Mouse (Mus musculus): ENCODE data around the gene Rnpep. TPM values are rescaled to one million over a fixed set of nuclear protein-coding genes. Genes with fewer than 3 reads are reported as not detected.

The Rnpep gene
- polyA plus RNA-seq (2012; rRNA removed): 47.4 and 53.8 TPM in 2 replicates

DNA sequence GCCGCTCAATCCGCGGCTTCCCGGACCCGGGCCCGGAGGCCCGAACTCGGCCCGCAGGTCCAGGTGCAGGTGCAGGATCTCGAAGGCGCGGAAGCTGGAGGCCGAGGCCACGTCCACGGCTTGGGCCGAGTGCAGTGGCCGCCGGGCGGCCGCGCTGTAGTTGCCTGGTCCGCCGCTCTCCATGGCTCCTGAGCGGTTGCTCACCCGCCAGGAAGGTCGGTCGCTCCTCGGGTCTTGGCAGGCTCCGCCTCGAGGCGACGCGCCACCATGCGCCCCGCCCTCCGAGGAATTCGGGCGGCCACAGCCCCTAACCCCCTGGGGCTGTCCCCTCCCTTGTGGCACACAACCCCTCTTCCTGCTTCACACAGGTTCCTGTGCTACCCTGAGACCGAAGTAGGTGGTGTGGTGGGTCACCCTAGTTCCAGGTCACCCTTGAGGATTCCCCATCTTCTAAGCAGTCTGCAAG is at the start of gene Rnpep:
TSS of gene Rnpep (minus strand) at position 259 of the 466 bp plus-strand sequence.
- TF ChIP-seq POLR2A (IDR thresholded peaks at IDR 0.05; ENCODE audit: extremely low read depth, insufficient read depth, low read length): peak; percentile 51; the same call in 1 of the 2 replicates
- TF ChIP-seq CTCF (IDR thresholded peaks at IDR 0.05; ENCODE audit: extremely low read depth, insufficient read depth, low read length): no peak
- H3K4me1 ChIP-seq (ENCODE audit: control insufficient read depth, insufficient read depth, low read length): no peaks in the 10 kb centered on the region; the same call in 1 of the 2 replicates
- H3K27ac ChIP-seq (ENCODE audit: insufficient read depth, low read length): peak within 1 kb of the TSS; percentile 93
- H3K4me3 ChIP-seq (ENCODE audit: insufficient read depth, low read length): peak within 1 kb of the TSS; percentile 49

DNA sequence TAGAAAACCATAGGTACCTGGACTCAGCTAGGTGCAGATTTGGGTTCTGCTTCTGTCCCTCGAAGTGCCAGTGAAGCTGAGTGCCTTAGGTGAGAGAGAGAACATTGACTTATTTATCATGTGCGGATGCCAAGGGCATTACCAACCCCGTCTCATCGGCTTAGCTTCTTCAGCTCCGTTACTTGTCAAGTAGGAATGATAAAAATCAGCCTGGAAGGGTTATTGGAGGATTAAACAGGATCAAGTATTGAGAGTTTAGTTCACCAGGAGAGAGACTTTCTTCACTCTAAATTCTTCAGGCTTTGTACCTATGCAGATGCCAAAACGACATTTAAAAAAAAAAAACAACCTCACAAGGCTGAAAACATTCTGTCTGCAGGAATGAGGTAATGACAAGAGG is 46.7 kb upstream of the Rnpep start:
- Histone ChIP-seq H3K4me3 (ENCODE audit: insufficient read depth, low read length) (no peak overlapping the region), H3K27ac (ENCODE audit: insufficient read depth, low read length) (no peak overlapping the region), H3K4me1 (ENCODE audit: control insufficient read depth, insufficient read depth, low read length) (peaks cover 3% of the 10 kb centered on the region; the same call in 1 of the 2 replicates)
- no peak for TF ChIP-seq CTCF (IDR thresholded peaks at IDR 0.05; ENCODE audit: extremely low read depth, insufficient read depth, low read length)

DNA sequence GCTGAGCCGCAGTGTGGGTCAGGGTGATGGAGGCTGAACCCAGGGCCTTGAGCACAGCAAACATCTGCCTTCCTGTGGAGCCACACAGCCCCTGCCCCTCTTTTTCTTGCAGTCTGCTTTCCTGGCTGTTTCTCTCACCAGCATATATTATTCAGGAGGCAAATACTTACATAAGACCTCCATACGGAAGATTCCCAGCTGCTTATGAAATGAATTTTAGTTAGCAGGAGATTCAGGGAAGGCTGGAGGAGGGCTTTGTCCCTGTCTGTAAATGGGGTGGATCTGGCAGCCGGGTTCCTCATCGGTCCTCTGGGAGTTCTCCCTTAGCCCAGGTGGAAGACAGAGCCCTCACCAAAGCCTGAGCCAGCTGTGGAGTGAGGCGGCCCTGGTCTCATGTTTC is 44.5 kb upstream of the Rnpep start:
- Histone ChIP-seq H3K27ac (ENCODE audit: insufficient read depth, low read length) (no peak overlapping the region), H3K4me3 (ENCODE audit: insufficient read depth, low read length) (no peak overlapping the region), H3K4me1 (ENCODE audit: control insufficient read depth, insufficient read depth, low read length) (peaks cover 3% of the 10 kb centered on the region; the same call in 1 of the 2 replicates)
- TF ChIP-seq CTCF (IDR thresholded peaks at IDR 0.05; ENCODE audit: extremely low read depth, insufficient read depth, low read length) (no peak), POLR2A (IDR thresholded peaks at IDR 0.05; ENCODE audit: extremely low read depth, insufficient read depth, low read length) (no peak)

DNA sequence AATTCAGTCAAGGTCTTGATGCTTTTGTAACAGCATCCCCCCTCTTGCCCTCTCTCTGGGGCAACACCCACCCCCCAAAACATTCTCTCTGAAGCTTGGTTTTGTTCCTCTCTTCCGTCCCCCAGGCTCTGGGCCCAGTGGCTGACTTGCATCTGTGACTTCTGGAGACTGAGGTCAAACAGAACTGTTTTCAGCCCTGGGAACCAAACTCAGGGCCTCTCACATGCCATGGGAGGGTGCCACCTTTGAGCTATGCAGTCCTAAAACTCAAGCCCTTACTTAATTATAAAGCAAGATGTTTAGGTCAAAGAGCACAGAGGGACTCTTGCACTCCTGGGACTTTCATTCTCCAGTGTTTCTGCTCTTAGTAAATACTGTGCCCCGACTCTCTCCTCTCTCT is 42.0 kb upstream of the Rnpep start:
- Histone ChIP-seq H3K27ac (ENCODE audit: insufficient read depth, low read length) (no peak overlapping the region), H3K4me1 (ENCODE audit: control insufficient read depth, insufficient read depth, low read length) (peaks cover 3% of the 10 kb centered on the region; the same call in 1 of the 2 replicates), H3K4me3 (ENCODE audit: insufficient read depth, low read length) (no peak overlapping the region)
- no peak for TF ChIP-seq POLR2A (IDR thresholded peaks at IDR 0.05; ENCODE audit: extremely low read depth, insufficient read depth, low read length)
- TF ChIP-seq CTCF (IDR thresholded peaks at IDR 0.05; ENCODE audit: extremely low read depth, insufficient read depth, low read length): no peak

DNA sequence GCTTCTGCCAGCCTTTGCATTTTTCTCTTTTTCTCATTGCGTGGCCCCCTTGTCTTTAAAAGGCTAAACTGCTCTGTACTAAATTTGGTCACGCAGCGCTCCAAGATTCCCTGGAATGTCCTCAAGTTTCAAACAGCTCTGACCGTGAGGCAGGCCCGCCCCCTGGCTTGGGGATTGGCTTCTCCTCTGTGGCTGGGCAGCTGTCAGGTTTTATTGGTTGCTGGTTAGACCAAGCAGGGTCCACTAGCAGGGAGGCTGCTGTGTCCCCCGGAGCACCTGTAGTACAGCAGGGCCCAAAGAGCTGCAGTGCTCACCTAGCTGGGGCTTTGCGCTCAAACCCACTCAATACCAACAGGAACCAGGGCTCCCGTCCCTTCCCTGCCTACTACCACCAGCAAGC is 40.7 kb upstream of the Rnpep start, which contains the start of gene Lmod1:
TSS of gene Lmod1 (plus strand) at position 237 of the 400 bp plus-strand sequence.
- Histone ChIP-seq H3K27ac (ENCODE audit: insufficient read depth, low read length) (no peak within 1 kb of the TSS), H3K4me1 (ENCODE audit: control insufficient read depth, insufficient read depth, low read length) (peaks cover 3% of the 10 kb centered on the region; the same call in 1 of the 2 replicates), H3K4me3 (ENCODE audit: insufficient read depth, low read length) (no peak within 1 kb of the TSS)
- no peak for TF ChIP-seq POLR2A (IDR thresholded peaks at IDR 0.05; ENCODE audit: extremely low read depth, insufficient read depth, low read length)
- TF ChIP-seq CTCF (IDR thresholded peaks at IDR 0.05; ENCODE audit: extremely low read depth, insufficient read depth, low read length): no peak

DNA sequence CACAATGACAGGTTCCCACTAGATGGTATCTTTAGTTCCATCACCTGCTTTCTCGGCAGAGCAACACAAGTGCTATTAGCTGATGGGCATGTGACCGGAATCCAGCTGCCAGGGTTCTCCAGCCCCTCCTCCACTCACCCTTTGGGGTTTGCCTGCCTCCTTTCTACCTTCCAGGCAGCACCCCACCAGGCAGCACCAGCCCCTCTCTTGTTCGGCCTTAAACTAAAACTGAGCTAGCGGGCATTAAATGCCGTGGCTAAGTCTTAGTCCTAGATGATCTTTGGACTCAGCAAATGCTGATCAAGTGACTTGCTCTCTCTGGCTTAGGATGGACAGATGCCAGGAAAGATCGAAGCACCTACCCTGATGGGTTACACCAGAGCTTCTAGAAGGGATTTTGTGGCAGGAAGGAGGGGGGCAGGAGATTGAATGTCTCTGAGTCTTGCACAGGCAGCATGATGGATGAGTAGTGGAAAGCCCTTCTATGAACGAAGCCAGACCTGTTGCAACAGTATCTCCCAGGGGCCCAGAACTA is 39.5 kb upstream of the Rnpep start:
- no peak overlapping the region for H3K4me3 ChIP-seq (ENCODE audit: insufficient read depth, low read length)
- no peak overlapping the region for H3K27ac ChIP-seq (ENCODE audit: insufficient read depth, low read length)
- H3K4me1 ChIP-seq (ENCODE audit: control insufficient read depth, insufficient read depth, low read length): peaks cover 3% of the 10 kb centered on the region; the same call in 1 of the 2 replicates
- TF ChIP-seq CTCF (IDR thresholded peaks at IDR 0.05; ENCODE audit: extremely low read depth, insufficient read depth, low read length): no peak
- TF ChIP-seq POLR2A (IDR thresholded peaks at IDR 0.05; ENCODE audit: extremely low read depth, insufficient read depth, low read length): no peak

DNA sequence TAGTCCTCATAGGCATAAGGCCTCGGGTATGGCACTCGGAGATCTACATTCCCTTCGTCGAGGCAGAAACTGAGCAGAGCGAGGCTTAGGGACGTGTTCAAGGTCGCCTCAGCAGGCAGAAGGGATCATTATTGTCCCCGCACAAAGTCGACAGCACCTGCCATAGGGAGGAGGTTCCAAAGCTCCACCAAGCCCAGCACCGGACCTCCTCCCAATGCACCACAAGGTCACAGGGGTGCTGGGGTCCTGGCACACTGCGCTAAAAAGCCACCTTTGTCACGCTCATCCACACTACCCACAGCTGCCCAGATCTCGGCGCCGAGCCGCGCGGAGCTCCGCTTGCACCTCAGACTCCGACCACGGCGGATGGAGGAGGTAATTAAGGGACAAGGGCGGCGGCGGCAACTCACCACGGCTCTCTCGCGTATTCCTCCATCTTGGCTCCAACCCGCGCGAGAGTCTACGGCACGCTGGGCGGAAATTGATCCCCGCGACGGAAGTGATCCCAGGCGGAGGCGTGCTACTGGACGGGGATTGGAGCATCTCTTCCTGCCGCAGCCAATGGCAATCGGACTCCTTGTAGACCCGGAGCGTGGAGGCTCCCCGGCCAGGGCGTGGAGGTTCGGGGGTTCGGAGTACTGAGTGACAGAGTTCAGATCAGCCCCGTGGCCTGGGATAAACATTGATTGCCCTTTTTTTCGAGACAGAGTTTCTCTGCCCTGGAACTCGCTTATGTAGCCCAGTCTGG is 29.6 kb upstream of the Rnpep start, which contains the start of gene Timm17a:
TSS of gene Timm17a (minus strand) at position 495 of the 748 bp plus-strand sequence.
- no peak for TF ChIP-seq CTCF (IDR thresholded peaks at IDR 0.05; ENCODE audit: extremely low read depth, insufficient read depth, low read length)
- peak; percentile 83 for TF ChIP-seq POLR2A (IDR thresholded peaks at IDR 0.05; ENCODE audit: extremely low read depth, insufficient read depth, low read length)
- Histone ChIP-seq H3K4me1 (ENCODE audit: control insufficient read depth, insufficient read depth, low read length) (peaks cover 3% of the 10 kb centered on the region), H3K4me3 (ENCODE audit: insufficient read depth, low read length) (peak within 1 kb of the TSS; percentile 90), H3K27ac (ENCODE audit: insufficient read depth, low read length) (peak within 1 kb of the TSS; percentile 57)

DNA sequence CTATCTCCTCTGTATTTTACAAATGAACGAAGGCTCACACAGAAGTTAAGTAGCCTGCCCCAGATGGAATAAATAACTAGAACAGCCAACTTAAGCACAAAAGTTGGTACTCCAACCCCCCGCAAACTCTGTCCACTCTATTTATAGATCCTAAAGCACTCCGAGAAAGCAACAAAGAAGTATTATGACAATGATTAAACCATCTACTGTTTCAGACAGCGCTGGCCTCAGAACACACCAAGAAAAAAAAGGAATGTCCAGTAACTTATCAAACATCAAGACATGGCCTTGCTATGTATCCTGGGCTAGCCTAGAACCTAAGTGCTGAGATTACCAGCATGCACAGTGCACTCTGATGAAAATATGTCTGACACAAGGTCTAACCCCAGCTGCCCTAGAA is 28.3 kb upstream of the Rnpep start:
- TF ChIP-seq POLR2A (IDR thresholded peaks at IDR 0.05; ENCODE audit: extremely low read depth, insufficient read depth, low read length) (no peak), CTCF (IDR thresholded peaks at IDR 0.05; ENCODE audit: extremely low read depth, insufficient read depth, low read length) (no peak)
- Histone ChIP-seq H3K4me3 (ENCODE audit: insufficient read depth, low read length) (peak overlapping the region; percentile 90; the same call in 1 of the 2 replicates), H3K27ac (ENCODE audit: insufficient read depth, low read length) (no peak overlapping the region), H3K4me1 (ENCODE audit: control insufficient read depth, insufficient read depth, low read length) (peaks cover 3% of the 10 kb centered on the region)

DNA sequence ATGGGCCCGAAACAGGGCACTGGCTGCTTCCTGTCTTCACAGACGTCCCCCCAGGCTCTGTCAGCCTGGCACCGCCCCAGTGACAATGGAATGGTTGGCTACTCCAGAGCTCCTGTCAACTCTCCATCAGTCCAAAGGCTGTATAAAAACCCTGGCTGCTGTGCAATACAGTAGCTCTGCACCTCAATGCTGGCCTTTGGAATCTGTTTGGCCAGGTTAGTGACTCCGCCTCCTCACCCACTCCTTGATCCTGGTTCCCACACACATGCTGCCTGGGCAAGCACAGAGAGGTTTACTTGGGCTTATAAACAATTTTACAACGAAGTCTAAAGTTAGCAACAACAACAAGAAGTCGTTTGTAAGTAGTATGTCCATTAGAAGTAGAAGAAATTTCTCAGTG is 27.5 kb upstream of the Rnpep start:
- peaks cover 3% of the 10 kb centered on the region for H3K4me1 ChIP-seq (ENCODE audit: control insufficient read depth, insufficient read depth, low read length)
- no peak overlapping the region for H3K27ac ChIP-seq (ENCODE audit: insufficient read depth, low read length)
- H3K4me3 ChIP-seq (ENCODE audit: insufficient read depth, low read length): no peak overlapping the region
- no peak for TF ChIP-seq CTCF (IDR thresholded peaks at IDR 0.05; ENCODE audit: extremely low read depth, insufficient read depth, low read length)
- TF ChIP-seq POLR2A (IDR thresholded peaks at IDR 0.05; ENCODE audit: extremely low read depth, insufficient read depth, low read length): no peak
